Mouse (Mus musculus): Measurements from ENCODE around the gene Tmem256.

GRCm38 (mm10) chr11:69804652-69804940 lies 33.7 kb upstream of the Tmem256 start:
- no peak for TF ChIP-seq POLR2A (IDR thresholded peaks at IDR 0.05; ENCODE audit: extremely low read depth, insufficient read depth, low read length)
- TF ChIP-seq CTCF (IDR thresholded peaks at IDR 0.05; ENCODE audit: low read depth, low read length): no peak
